Mouse (Mus musculus): ENCODE measurements at regions not wholly inside any gene's neighbourhood (a gene's known extent, or its start where the extent isn't known, plus 50 kb on each side); places are given as distances from the start of the nearest gene placed in this dataset.

GRCm38 (mm10) chr13:107904051-107904740 lies 140.1 kb upstream of the Smim15 start:
- DNase-seq (ENCODE audit: low spot score in 2 of 2) = no peak

GRCm38 (mm10) chr13:107903150-107903959 lies 140.9 kb upstream of the Smim15 start:
- DNase-seq (ENCODE audit: low spot score in 2 of 2) = peak; percentile 28 to 55

GRCm38 (mm10) chr13:107902800-107903149 lies 141.5 kb upstream of the Smim15 start:
- DNase-seq (ENCODE audit: low spot score in 2 of 2) = no peak

GRCm38 (mm10) chr13:107899600-107900229 lies 144.5 kb upstream of the Smim15 start:
- DNase-seq (ENCODE audit: low spot score in 2 of 2) = peak in 1 of 2 experiments; percentile 17

GRCm38 (mm10) chr13:107897646-107898045 lies 146.6 kb upstream of the Smim15 start:
- DNase-seq (ENCODE audit: low spot score in 2 of 2) = no peak

GRCm38 (mm10) chr13:107897184-107897583 lies 147.1 kb upstream of the Smim15 start:
- no peak for DNase-seq (ENCODE audit: low spot score in 2 of 2)

GRCm38 (mm10) chr13:107893581-107894183 lies 150.6 kb upstream of the Smim15 start:
- no peak for DNase-seq (ENCODE audit: low spot score in 2 of 2)

- DNase-seq (ENCODE audit: low spot score in 2 of 2) = no peak
These were observed 151.2 kb upstream of the Smim15 start for GRCm38 (mm10) chr13:107893081-107893480.

- no peak for DNase-seq (ENCODE audit: low spot score in 2 of 2)
These were observed 152.3 kb upstream of the Smim15 start for GRCm38 (mm10) chr13:107891946-107892345.

GRCm38 (mm10) chr13:107890866-107891821 lies 153.1 kb upstream of the Smim15 start:
- DNase-seq (ENCODE audit: low spot score in 2 of 2) = peak; percentile 30 to 36

GRCm38 (mm10) chr13:107889985-107890865 lies 154.0 kb upstream of the Smim15 start:
- peak; percentile 99 for DNase-seq (ENCODE audit: low spot score in 2 of 2)

GRCm38 (mm10) chr13:107889588-107889984 lies 154.7 kb upstream of the Smim15 start:
- no peak for DNase-seq (ENCODE audit: low spot score in 2 of 2)

- peak; percentile 58 to 70 for DNase-seq (ENCODE audit: low spot score in 2 of 2)
These were observed 155.4 kb upstream of the Smim15 start for GRCm38 (mm10) chr13:107888571-107889451.

- no peak for DNase-seq (ENCODE audit: low spot score in 2 of 2)
These were observed 156.1 kb upstream of the Smim15 start for GRCm38 (mm10) chr13:107888231-107888555.

- DNase-seq (ENCODE audit: low spot score in 2 of 2) = no peak
These were observed 156.6 kb upstream of the Smim15 start for GRCm38 (mm10) chr13:107887366-107888230.

GRCm38 (mm10) chr13:107884836-107885235 lies 159.4 kb upstream of the Smim15 start:
- no peak for DNase-seq (ENCODE audit: low spot score in 2 of 2)

- no peak for DNase-seq (ENCODE audit: low spot score in 2 of 2)
These were observed 161.9 kb upstream of the Smim15 start for GRCm38 (mm10) chr13:107882337-107882736.

GRCm38 (mm10) chr13:107880551-107880950 lies 163.7 kb upstream of the Smim15 start:
- DNase-seq (ENCODE audit: low spot score in 2 of 2) = no peak

All from spleen, postnatal 36 days (tissue).